Mouse (Mus musculus): ENCODE data around the gene Kti12.

The Kti12 gene

DNA sequence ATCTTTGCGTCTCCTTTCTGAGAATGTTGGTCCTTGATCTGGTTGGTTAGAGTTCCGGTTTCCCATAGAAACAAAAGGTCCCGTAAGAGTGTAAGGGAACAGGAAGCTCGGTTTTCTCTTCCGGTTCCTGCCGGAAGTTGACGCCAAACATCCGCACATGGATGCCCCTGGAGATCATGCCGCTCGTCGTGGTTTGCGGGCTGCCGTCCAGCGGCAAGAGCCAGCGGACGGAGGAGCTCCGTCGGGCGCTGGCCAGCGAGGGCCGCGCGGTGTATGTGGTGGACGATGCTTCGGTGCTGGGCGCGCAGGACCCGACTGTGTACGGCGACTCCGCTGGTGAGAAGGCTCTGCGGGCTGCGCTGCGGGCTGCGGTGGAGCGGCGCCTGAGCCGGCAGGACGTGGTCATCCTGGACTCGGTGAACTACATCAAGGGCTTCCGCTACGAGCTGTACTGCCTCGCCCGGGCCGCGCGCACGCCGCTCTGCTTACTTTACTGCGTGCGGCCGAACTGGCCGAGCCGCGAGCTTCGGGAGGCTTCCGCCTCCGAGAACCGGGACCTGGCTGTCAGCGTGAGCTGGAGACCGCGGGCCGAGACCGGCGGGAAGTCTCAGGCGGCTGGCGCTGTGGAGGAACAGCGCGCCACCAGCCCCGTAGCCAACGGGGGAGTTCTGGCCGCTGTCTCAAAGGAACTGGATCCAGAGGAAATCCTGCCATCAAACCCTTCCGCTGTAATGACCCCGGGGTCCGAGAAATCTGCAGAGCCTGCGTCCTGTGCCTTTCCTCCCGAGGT lies at the start of gene Kti12:
Gene Kti12, plus strand, starts transcription at position 71 of the 790 bp plus-strand sequence.
- peak; percentile 95 for DNase-seq

DNA sequence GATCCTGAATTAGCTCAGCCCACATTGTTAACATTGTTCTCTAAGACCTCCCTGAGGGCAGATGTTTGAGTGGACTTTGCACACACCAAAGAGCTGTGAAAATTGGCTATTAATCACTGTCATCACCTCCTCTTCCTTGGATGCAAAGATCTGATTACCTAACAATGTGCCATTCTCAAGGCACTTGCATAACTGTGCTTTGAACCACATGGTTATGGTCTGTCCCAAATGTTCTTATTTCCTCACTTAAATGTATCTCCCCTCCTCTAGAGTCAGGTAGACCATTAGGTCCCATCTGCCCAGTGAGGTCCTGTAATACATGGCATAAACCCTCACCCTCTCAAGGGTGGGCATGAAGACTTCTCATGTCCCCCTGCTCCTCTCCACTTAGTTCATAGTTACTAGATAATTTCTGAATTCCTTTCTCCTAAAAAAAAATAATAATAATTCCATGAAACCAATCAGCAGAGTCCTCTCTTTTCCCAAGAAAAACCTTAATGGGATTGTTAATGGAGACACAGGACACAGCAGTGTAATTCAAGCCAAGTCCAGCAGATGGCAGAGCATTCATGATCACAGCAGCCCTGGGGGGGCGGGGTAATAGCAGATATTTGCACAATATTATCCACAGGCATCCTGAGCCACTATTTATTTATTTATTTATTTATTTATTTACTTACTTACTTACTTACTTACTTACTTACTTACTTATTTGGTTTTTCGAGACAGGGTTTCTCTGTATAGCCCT lies 49.3 kb upstream of the Kti12 start:
- peak; percentile 74 for DNase-seq

DNA sequence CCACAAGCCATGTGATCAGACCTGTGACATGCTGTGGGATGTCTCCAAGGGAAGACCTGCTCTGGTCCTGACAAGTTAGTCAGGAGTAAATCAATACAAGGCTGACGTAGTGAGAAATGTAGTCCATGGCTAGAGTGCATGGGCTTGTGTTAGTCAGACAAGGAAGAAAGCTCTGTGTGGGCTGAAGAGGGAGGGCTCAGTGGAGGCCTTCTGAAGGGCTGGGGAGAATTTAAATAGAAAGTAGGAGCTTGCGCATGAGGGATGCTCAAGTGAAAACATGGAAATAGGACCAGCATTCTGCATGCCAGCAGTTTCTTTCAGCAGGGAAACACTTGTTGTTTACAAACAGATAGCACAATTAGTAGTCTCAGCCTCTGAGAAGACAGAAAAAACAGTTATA lies 44.0 kb upstream of the Kti12 start:
- DNase-seq = no peak

DNA sequence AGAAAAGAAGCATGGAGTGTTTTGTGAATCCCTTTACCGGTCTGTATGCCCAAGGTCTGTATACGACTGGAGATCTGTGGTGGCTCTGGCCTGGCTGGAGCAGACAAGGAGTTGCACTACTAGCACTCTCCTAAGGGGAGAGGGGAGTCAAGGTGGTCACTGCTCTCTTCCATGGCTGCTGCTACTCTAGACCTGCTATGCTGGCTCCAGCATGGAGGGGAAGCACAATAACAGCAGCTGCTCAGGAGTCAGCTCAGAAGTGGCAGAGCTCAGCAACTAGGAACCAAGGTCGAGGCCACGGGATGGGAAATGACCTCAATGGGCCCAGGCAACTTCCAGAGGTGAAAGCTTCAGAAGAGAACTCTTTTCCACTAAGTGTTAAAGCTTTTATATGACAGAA lies 36.4 kb upstream of the Kti12 start:
- DNase-seq = no peak

DNA sequence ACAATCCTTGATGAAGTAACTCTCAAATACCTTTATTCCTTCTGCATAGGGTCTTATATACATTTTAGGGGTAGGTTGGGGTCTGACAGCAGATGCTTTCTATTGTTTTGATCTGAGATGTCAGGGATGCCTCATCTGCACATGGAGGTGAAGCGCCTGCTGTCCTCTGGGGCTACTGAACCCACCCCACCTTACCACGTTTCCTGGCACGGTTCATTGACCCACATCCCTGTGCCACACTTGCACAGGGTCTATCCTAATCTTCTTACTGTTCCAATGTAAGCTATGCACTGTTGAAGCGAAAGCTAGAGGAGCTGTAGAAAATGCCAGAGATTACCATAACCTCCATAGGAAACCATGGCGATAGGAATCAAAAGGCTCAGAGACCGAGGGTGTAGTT lies 36.0 kb upstream of the Kti12 start:
- DNase-seq = peak; percentile 29

DNA sequence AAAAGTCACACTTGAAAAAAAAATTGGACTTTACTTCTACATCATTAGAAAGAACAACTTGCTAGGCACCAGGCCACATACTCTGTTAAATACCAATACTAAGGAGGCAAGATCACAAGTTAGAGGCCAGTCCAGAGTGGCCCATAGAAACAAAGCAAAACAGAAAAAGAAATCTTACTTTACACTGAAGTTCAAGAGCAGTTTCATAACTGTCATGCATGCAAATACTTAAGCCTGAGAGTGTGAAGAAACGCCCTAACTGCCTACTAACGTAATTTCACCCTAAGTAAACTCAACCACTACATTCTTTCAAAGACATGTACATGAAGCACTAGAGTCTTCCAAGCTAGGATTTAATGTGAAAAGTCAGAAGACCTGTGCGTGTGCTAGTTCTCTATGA lies 21.9 kb upstream of the Kti12 start:
- DNase-seq = no peak

DNA sequence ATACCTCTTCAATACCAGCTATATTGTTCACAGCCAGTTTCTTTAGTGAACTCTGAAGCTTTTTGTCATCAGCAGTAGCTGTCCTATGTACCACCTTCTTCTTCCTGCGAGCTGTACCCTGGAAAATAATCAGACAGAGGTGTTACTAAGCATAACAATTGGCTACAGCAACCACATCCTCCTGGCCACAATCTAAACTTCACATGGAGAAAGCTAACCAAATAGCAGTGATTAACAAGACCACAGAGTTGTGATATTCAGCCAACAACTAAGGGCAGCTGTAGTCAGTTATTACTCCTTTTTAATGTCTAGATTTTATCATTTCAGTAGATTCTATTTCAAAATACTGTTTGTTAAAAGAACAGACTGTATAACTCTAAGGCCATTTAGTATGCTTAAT lies 21.5 kb upstream of the Kti12 start:
- no peak for DNase-seq

DNA sequence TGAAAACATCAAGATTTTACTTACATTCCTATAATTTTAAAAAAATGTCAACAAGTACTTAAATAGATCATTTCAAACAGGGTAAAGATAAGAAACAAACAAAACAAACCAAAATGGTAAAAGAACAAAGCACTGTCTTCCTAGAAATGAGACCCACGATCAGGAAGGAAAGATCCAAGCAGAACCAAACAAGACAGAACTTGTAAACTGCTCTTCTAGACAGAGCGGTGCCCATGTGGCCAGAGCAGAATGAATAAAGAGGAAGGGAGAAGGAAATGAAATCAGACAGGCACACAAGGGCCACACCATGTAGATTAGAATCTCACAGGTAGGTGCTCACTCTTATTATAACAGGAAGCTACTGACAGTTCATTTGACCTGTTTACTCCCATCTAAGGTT lies 20.9 kb upstream of the Kti12 start:
- no peak for DNase-seq

DNA sequence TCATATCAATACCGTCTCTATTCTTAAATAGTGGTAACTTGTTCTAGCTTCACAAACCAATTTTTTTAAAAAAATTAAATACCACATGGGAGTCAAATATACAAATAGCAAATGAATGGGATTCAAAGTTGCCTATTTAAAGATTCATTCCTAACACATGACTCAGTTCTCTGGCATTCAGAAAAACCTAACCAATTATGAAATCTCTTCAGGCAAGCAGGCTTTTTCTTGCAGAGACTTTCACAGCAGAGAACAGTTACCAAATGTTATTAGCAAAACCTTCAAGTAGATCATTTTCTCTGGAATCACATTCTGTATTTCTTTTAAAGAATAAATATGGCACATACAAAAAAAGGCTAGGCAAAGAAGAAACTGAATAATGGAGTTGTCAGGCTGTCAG lies 16.9 kb upstream of the Kti12 start:
- no peak for DNase-seq

DNA sequence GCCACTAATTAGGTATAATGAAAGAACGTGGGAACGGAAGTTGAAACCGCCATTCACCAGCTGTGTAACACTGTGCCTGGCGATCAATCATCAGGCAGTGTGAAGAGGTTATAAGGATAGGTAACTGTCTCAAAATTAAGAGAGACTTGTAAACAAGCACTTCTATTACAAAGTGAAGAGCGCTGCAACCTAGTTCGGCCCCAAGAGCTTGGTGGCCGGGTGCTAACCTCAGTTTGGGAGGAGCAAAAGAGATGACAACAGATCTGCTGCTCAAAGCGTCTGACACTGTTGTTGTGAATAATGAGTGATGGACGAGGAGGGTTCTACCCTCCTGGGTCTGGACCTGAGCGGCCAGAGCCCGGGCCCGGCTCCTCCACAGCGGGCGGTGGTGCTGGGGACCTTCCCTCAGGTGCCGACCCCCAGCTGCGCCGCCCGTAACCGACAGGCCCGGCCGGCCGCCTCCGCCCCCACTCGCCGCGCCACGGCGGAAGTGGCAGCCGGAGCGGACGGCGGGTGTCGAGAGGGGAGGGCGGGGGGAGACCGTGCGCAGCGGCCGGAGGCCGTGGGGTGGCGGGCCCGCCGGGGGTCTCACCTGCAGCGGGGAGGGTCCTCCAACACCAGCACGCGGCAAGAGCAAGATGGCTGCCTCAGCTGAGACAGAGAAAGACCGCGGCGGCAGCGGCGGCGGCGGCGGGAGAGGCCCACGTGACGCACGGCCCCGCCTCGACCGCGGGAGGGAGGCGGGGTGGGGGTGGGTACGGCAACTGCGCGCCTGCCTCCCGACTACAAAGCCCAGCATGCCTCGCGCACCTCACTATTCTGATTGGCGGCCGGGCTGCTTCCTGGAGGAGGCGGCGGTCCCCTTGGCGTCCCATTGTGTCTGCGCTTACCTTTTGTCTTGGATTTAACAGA lies 14.4 kb upstream of the Kti12 start, which contains the start of gene Btf3l4:
Gene Btf3l4, minus strand, starts transcription at position 699 of the 912 bp plus-strand sequence.
- DNase-seq = peak; percentile 98

DNA sequence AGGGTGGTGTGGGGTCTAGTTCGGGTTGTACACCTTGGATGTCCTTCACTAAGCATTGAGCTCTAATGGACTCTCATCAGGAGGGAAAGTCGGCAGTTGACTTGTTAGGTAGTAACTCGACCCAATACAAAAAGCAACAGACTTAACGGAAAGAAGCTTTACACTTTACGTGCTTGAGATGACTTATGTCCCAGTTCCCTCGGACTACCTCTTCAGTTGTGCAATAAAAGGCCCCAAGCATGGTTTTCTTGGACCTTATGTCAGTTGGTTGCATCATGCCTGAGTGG lies 13.8 kb upstream of the Kti12 start:
- no peak for DNase-seq

DNA sequence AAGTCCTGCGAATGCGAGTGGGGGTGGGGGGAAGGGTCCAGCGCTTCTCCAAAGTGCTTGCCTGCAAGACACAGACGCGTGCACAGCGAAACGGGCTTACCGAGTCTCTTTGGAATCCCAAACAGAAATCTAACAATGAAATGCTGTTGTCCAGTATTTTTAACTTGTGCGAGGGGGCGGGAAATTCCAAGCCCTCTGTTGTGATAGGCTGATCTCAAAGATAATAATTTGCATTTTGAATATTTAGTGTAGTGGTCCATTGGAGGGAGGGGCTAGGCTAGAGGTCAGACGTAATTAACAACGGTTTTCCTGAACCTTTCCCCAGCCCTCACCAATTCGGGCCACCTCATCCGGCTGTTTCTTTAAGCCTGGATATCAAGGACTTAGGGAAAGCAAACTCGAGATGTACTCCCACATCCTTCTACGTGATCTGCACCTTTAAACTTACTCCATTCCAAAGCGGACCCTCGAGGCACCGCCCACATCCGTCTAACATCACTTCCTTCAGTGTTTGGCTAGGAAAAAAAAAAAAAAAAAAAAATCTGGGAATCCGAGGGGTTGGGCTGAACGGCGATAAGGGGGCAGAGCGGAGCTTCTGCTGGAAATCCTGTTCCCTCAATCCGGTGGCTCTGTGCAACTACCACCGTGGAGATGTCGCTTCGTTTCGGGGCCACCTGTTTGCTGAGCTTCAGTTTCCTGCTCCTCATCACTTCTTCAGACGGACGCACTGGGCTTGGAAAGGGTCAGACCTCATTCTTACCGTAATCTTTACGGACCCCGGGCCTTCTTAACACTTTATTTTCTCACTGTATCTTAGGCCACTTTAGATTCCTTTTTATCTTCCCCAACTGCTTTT lies 13.2 kb upstream of the Kti12 start, which contains the start of gene Txndc12:
Gene Txndc12, plus strand, starts transcription at position 487 of the 856 bp plus-strand sequence.
- DNase-seq = peak; percentile 97

DNA sequence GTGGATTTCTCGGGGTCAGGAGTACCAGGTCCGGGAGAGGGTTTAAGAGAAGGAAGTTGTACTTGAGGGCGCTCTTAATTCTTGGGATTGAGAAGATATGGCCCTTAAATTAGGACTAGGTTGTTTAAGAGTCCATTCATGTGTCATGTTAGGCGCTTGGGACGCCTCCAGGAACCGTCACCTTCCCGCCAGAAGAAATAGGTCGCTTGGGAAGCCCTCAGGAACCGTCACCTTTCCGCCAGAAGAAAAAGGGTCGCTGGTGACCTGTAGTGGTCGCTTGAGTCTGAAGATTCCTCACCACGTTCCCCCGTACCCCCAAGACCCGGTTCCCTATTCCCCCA lies 12.6 kb upstream of the Kti12 start:
- DNase-seq = peak; percentile 36

DNA sequence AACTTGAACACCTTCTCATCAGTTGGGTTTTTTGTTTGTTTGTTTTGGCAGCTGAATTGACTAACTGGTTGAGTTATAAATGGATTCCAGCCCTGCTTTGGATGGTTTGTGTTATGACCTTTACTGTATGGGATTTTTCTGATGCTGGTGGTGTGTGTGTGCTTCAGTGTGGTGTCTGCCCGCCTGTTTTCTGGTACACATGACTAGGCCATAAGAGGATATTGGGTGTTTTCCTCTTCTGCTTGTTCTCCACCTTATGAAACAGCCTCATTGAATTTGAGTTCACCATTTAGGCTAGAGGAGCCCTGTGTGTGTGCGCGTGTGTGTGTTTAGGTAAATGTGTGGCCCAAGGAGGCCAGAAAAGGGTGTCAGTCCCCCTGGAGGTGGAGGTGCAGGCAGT lies 12.1 kb upstream of the Kti12 start:
- no peak for DNase-seq

DNA sequence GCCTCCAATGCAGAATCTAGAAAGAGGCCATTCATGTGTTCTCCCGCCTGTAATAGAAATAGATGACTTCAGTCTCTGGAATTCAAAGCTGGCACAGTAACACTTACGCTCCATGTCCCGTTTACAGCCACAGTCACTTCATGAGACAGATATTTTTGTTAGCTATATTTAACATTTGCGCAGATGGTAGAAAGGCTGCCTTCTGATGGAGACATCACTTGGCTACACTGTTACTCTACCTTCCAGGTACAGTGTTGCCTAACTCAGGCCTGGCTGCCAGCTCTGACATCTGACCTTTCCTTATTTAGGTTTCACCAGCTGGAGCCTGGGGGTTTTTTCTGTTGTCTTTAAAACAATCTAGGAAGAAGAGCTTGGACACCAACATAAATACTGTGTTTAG lies 9.6 kb upstream of the Kti12 start:
- DNase-seq = no peak

DNA sequence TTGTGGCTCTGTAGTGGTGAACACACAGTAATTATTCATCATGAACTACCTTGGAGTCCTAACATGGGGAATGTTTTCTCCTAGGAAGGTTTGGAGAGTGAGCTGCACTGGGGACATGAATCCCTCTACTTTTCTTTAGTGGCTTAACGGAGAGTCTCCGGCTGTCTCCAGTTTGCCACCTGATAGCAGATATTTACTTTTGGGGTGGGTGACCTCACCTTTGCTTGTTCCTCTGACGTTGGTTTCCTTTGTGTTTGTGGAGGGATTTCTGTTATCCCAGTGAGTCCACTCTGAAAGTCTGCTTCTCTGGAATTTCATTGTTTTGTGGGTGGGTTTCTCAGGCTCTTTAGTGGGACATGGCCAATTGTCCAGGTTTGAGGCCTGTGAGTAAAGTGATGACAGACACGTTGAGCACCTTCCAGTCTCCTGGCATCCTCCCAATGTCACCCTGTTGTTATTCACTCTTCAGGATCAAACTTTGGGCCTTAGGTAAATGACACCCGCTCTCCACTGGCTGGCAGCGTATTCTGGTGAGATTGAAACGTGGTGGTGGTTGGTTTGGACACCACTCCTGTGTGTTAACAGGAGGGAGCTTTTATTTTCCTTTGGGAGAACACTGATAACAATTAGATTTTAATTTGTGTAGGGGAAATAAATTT lies 5.5 kb upstream of the Kti12 start:
- DNase-seq = no peak

DNA sequence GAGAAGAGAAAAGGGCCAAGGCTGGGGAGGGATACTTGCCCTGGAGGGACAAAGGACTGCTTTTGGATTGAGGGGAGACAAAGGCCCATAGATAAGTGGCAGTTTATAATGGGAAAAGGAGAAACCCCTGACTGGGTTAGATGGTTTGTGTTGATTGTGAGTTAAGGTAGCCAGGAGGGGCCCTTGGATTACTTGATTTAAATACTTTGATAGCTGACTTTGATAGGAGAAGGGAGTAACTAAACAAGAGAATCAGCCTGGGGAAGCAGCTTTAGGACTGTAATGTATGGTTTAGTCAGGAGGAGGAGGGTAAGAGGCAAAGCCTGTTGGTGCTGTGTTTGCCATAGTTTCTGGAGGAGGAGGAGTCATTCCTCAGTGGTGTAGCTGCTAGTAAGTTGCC lies 4.2 kb upstream of the Kti12 start:
- no peak for DNase-seq

DNA sequence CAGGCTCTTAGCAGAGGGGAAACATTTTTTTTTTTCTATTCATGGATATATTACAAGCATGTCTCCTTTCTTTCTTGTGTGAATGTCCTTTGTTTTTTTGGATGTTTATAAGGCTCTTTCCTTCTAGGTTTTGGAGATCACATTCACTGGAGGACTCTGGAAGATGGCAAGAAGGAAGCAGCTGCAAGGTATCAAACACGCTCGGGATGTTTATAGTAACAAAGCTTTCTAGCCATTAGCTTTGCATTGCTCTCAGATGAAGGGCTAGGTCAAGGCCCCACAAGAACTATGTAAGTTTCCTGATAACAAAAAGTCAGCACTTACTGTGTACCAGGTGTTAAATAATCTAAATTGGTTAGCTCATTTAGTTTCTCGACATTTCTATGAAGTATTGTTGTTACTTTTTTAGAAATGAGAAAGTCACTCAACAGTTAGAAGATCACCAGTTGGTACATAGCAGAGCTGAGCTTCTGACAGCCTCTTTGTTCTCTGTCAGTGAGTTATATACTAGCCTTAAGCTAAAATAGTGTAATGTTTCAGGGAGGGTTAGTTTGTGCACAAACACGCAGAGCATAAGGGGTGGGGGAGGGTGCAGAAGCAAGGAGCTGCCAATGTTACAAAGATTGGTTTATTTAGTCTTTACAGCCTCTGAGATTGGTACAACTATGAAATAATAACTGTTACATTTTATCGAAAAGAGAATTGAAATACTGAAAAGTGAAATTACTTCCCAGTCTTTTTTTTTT lies 1.6 kb upstream of the Kti12 start:
- no peak for DNase-seq

DNA sequence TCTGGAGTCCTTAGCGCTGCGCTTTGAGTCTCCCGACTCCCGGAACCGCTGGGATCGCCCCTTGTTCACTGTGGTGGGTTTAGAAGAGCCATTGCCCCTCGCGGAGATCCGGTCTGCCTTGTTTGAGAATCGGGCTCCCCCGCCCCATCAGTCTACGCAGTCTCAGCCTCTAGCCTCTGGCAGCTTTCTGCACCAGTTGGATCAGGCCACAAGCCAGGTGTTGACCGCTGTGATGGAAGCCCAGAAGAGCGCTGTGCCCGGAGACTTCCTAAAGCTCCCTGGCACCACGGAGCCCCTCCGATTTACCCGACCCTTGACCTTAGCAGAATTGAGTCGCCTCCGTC lies 892 bp downstream of the Kti12 start, which contains the start of gene A730015C16Rik:
Gene A730015C16Rik, minus strand, starts transcription at position 115 of the 344 bp plus-strand sequence.
- DNase-seq = no peak

DNA sequence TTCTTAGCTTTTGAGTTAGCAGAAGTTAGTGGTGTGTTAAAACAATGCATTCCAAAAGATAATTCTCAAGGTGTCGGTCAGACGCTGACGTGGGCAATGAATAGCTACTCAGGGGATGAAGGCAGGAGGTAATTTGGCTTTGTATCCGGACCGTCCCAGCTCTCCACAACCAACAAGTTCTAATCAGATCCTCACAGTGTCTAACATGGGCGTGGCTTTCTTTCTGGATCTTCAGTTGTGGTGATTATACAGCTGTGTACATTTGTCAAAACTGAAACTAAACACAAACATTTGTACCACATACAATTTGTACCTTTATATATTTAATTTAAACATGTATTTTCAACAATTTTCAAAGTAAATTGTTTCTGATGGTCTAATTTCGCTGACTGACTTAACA lies 19.2 kb downstream of the Kti12 start:
- no peak for DNase-seq

DNA sequence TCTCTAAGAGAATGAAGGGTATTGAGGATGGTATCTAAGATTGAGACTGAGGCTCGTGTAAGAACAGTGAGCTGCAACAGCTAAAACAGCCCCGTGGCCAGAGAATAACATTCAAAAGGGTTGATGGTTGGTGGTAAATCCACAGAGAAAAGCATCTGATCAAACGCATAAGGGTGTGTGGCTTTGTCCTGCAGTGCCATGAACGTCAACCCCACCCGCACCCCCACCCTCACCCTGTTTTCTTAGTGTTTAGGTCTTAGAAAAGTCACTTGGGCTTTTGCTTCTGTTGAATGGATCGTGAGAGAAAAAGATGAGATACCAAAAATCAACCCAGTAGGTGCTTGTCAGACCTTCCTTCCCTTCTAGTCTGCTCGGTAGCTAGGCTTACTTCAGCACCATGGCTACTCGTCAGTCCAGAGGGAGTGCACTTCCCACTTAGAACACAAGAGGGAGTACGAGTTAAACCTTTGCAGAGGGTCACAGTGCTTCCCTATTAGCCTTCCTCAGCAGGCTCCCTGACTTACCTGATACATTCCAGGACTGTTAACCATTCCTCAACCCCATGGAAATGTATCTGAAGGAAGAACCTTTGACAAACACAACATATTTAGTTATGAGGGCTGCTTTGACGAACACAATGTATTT lies 22.3 kb downstream of the Kti12 start:
- DNase-seq = peak; percentile 91

Data from retina, postnatal 1 day (tissue).